Mouse (Mus musculus) forebrain, embryonic 12.5 days (tissue): ENCODE measurements at regions not wholly inside any gene's neighbourhood (a gene's known extent, or its start where the extent isn't known, plus 50 kb on each side); places are given as distances from the start of the nearest gene placed in this dataset.
A peak's percentile ranks its signal among the peaks of the same experiment; 100 is the strongest.
"Not testable (repeated sequence)": the region's sequence is repeated elsewhere in the genome, so short reads cannot be mapped to it uniquely, and the experiment has no call there.

ENCODE experiments used
- ATAC-seq: fragments of 200-750 bp; cut with Nextera tagmentation; 2 replicates; pipeline ENCODE4 v1.8.0; 2017; ENCODE audit warnings: moderate TSS enrichment; ENCODE audit not compliant: low FRiP score
- H3K27ac ChIP-seq: fragments of 300-500 bp; sonication (generic); 2 replicates; pipeline ENCODE4 v1.5.1; 2016; ENCODE audit warnings: mild to moderate bottlenecking
- H3K27me3 ChIP-seq: fragments of 300-500 bp; sonication (generic); 2 replicates; pipeline ENCODE4 v1.6.1; 2016; ENCODE audit warnings: mild to moderate bottlenecking
- H3K36me3 ChIP-seq: fragments of 300-500 bp; sonication (generic); replicated peaks from 2 replicates; pipeline ENCODE4 v1.6.1; 2016; ENCODE audit warnings: mild to moderate bottlenecking
- H3K4me1 ChIP-seq: fragments of 300-500 bp; sonication (generic); 2 replicates; pipeline ENCODE4 v1.6.1; 2016
- H3K4me2 ChIP-seq: fragments of 300-500 bp; sonication (generic); 2 replicates; pipeline ENCODE4 v1.6.1; 2016; ENCODE audit warnings: mild to moderate bottlenecking, moderate library complexity
- H3K4me3 ChIP-seq: fragments of 300-500 bp; sonication (generic); replicated peaks from 2 replicates; pipeline ENCODE4 v1.5.1; 2016; ENCODE audit warnings: mild to moderate bottlenecking
- H3K9ac ChIP-seq: fragments of 300-500 bp; sonication (generic); 2 replicates; pipeline ENCODE4 v1.6.1; 2016; ENCODE audit warnings: mild to moderate bottlenecking
- H3K9me3 ChIP-seq: fragments of 300-500 bp; sonication (generic); 2 replicates; pipeline ENCODE4 v1.6.1; 2016
- WGBS: fragments of 180-500 bp; shearing (Covaris S2); methylation state at CpG from one replicate; pipeline ENCODE4 v1.1.7; 2016; 5-methylcytosine and 5-hydroxymethylcytosine counted together

GRCm38 (mm10) chr4:23148097-23148849 lies 660.1 kb upstream of the Pou3f2 start:
- Histone ChIP-seq H3K4me2 (no peak overlapping the region), H3K36me3 (no peaks in the 10 kb centered on the region), H3K4me3 (no peak overlapping the region), H3K9me3 (no peaks in the 10 kb centered on the region), H3K27ac (no peak overlapping the region), H3K4me1 (no peaks in the 10 kb centered on the region; the same call in 1 of the 2 replicates), H3K9ac (no peak overlapping the region), H3K27me3 (no peaks in the 10 kb centered on the region)
- peak; percentile 81; the same call in 1 of the 2 replicates for ATAC-seq
- WGBS, result 34% methylated on average over 3 of the region's 3 CpGs

DNA sequence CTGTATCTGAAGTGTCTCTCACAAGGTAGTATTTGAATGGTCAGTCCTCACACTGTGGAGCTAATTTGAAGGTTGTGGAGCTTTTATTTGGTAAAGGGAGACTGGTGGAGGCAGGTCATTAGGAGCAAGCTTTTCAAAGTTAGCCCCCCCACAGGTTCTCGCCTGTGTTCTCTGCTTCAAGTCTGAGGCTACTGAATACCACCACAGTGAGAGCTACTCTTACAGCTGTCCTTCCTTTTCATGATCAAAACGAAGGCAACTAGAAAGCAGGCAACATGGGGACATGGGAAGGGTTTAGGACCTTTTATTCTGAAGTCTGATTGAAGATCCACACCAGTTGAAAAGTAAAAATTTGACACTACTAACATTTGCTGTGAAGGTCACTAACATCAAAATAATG lies 645.2 kb upstream of the Pou3f2 start:
- 6% methylated on average over 2 of the region's 2 CpGs for WGBS
- Histone ChIP-seq H3K4me3 (no peak overlapping the region), H3K4me1 (no peaks in the 10 kb centered on the region), H3K36me3 (no peaks in the 10 kb centered on the region), H3K9ac (no peak overlapping the region), H3K27me3 (no peaks in the 10 kb centered on the region), H3K9me3 (no peaks in the 10 kb centered on the region), H3K4me2 (no peak overlapping the region), H3K27ac (no peak overlapping the region)
- ATAC-seq, result no peak

DNA sequence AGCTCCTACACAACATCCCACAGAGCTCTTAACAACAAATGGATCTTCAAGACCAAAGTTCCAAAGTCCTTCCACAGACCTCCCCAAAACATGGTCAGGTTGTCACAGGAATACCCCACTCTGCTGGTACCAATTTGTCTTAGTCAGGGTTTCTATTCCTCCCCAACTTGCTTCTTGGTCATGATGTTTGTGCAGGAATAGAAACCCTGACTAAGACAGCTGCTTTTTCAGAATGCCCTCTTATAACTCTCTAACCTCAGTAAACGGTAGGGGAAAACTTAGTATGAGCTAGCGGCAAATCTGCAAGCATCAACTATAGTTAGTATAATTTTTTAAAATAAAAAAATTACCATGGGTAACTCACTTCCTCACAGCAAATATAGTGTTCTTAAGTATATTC lies 613.3 kb upstream of the Pou3f2 start:
- H3K4me1 ChIP-seq, H3K27ac ChIP-seq, H3K9me3 ChIP-seq, H3K4me2 ChIP-seq, H3K27me3 ChIP-seq, ATAC-seq, H3K9ac ChIP-seq, H3K4me3 ChIP-seq, H3K36me3 ChIP-seq: not testable (repeated sequence)
- WGBS, result 99% methylated on average over 2 of the region's 2 CpGs

DNA sequence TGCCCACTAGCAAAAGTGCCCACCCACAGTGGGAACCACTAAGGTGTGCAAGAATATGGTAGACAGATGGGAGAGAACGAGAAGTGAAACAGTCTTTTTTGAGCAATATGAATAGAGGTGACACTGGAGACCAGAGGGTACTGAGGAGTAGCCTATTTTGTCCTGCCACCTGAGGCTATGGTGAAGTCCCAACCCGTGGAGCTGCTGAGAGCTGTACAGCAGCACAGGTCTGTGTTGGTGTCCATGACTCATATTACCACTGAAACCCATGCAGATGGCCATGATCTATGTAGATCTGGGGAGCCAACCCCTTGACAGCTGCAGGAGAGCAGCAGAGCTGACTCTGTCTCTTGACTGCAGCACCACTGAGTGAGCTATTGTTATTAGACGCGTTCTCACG lies 591.4 kb upstream of the Pou3f2 start:
- H3K4me2 ChIP-seq, result no peak overlapping the region
- H3K36me3 ChIP-seq, result no peaks in the 10 kb centered on the region
- 90% methylated on average over 5 of the region's 5 CpGs for WGBS
- H3K27me3 ChIP-seq, result no peaks in the 10 kb centered on the region
- H3K9me3 ChIP-seq, result no peaks in the 10 kb centered on the region
- no peak for ATAC-seq
- H3K4me1 ChIP-seq, result no peaks in the 10 kb centered on the region
- H3K4me3 ChIP-seq, result no peak overlapping the region
- H3K9ac ChIP-seq, result no peak overlapping the region
- no peak overlapping the region for H3K27ac ChIP-seq

DNA sequence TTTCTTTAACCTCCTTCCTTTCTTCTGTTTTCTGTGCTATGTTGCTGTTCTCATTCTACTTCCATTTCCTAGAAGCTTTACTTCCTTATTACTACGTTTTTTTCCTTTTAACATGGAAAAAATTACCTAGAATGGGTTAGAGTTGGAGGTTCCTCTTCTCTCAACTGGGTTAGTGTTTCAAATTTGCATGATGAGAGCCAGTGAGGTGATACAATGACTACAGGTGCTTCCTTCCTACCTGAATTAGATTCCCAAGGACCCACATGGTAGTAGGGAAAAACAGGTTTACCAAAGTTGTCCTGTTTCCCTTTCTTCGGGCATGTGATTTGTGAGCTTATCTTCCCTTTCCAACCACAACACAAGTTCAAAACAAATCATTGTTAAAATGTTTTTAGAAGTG lies 589.4 kb upstream of the Pou3f2 start:
- H3K9me3 ChIP-seq, result no peaks in the 10 kb centered on the region
- 76% methylated on average over 2 of the region's 2 CpGs for WGBS

DNA sequence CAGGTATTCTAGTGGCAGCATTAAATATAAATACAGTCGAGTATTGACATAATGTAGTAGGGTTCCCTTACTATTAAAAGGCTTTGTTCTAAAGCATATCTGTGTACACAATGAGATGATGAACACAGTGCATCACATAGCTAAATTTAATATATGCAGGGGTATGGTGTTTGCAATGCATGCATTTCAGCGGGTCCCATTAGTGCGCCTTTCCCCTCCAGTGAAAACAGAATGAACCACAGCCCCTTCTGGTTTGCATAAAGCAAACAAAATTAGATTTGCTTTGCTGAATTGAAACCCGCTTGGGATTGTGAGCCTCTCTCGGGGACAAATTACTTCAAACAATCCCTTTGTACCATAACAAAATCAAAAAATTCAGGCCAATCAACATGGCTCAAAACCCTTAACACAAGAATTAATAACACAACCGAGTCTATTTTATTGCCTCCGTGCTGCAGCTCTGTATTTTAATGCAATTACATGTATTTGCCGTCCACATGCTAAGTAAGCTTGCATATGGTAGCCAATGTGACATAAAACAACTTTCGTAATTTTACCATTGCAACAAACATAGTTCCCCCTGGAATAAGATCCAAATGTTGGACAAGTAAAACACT lies 562.6 kb upstream of the Pou3f2 start:
- WGBS, result 68% methylated on average over 9 of the region's 9 CpGs
- no peak overlapping the region for H3K27ac ChIP-seq
- no peak overlapping the region for H3K4me2 ChIP-seq
- peak; percentile 72; the same call in 1 of the 2 replicates for ATAC-seq
- no peak overlapping the region for H3K9ac ChIP-seq
- H3K9me3 ChIP-seq, result no peaks in the 10 kb centered on the region
- no peak overlapping the region for H3K4me3 ChIP-seq
- H3K36me3 ChIP-seq, result no peaks in the 10 kb centered on the region
- H3K27me3 ChIP-seq, result no peaks in the 10 kb centered on the region
- H3K4me1 ChIP-seq, result no peaks in the 10 kb centered on the region; the same call in 1 of the 2 replicates

More for the DNA sequence above, 589.4 kb upstream of the Pou3f2 start:
- no peaks in the 10 kb centered on the region for H3K36me3 ChIP-seq
- H3K4me3 ChIP-seq, result no peak overlapping the region
- H3K9ac ChIP-seq, result no peak overlapping the region
- H3K27me3 ChIP-seq, result no peaks in the 10 kb centered on the region
- no peak for ATAC-seq
- no peak overlapping the region for H3K27ac ChIP-seq
- no peaks in the 10 kb centered on the region for H3K4me1 ChIP-seq
- H3K4me2 ChIP-seq, result no peak overlapping the region

GRCm38 (mm10) chr4:23037784-23038183 lies 549.6 kb upstream of the Pou3f2 start:
- no peak overlapping the region for H3K4me2 ChIP-seq
- ATAC-seq, result peak; percentile 72; the same call in 1 of the 2 replicates
- no peak overlapping the region for H3K9ac ChIP-seq
- no peaks in the 10 kb centered on the region for H3K27me3 ChIP-seq
- H3K4me3 ChIP-seq, result no peak overlapping the region
- no peak overlapping the region for H3K27ac ChIP-seq
- no peaks in the 10 kb centered on the region for H3K4me1 ChIP-seq
- WGBS, result 51% methylated on average over 6 of the region's 6 CpGs
- H3K36me3 ChIP-seq, result no peaks in the 10 kb centered on the region
- H3K9me3 ChIP-seq, result no peaks in the 10 kb centered on the region

GRCm38 (mm10) chr4:23031271-23031670 lies 543.1 kb upstream of the Pou3f2 start:
- Histone ChIP-seq H3K27me3 (no peaks in the 10 kb centered on the region), H3K36me3 (no peaks in the 10 kb centered on the region), H3K9ac (no peak overlapping the region), H3K9me3 (no peaks in the 10 kb centered on the region), H3K4me3 (no peak overlapping the region), H3K4me2 (no peak overlapping the region), H3K4me1 (no peaks in the 10 kb centered on the region), H3K27ac (no peak overlapping the region)
- no peak for ATAC-seq
- 92% methylated on average over 2 of the region's 2 CpGs for whole genome bisulfite sequencing

- Histone ChIP-seq H3K9ac (no peak overlapping the region), H3K4me1 (no peaks in the 10 kb centered on the region), H3K27ac (no peak overlapping the region), H3K27me3 (no peaks in the 10 kb centered on the region), H3K4me2 (no peak overlapping the region), H3K9me3 (no peaks in the 10 kb centered on the region), H3K4me3 (no peak overlapping the region), H3K36me3 (no peaks in the 10 kb centered on the region)
- no peak for ATAC-seq
- 63% methylated on average over 2 of the region's 2 CpGs for WGBS
These were observed 534.0 kb upstream of the Pou3f2 start for GRCm38 (mm10) chr4:23022177-23022576.

DNA sequence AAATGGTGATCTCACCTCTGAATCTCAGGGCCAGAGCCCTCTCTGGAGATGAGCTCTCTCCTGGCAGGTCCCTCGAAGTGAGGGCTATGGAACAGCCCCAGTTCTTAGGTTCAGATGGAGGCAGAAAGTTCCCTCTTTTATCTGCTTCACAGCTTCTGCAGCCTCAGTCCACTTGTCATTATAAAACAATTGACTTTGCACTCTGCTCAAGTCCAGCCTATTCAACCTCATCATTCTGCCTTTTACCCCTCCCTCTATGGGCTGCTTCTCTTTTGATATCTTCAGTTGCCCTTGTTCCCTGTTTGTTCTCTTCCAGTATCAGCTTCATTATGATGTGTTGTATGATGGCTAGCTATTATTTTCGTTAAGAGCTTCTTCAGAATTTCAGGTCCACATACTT lies 522.2 kb upstream of the Pou3f2 start:
- H3K9me3 ChIP-seq, result no peaks in the 10 kb centered on the region
- WGBS, result 79% methylated on average over 2 of the region's 2 CpGs
- H3K27ac ChIP-seq, result no peak overlapping the region
- no peak for ATAC-seq
- H3K36me3 ChIP-seq, result no peaks in the 10 kb centered on the region
- no peak overlapping the region for H3K9ac ChIP-seq
- no peak overlapping the region for H3K4me3 ChIP-seq
- H3K4me1 ChIP-seq, result no peaks in the 10 kb centered on the region
- no peaks in the 10 kb centered on the region for H3K27me3 ChIP-seq
- no peak overlapping the region for H3K4me2 ChIP-seq

- H3K27ac ChIP-seq, H3K4me3 ChIP-seq, H3K27me3 ChIP-seq, H3K9ac ChIP-seq, ATAC-seq, H3K4me1 ChIP-seq, H3K4me2 ChIP-seq, H3K36me3 ChIP-seq, H3K9me3 ChIP-seq: not testable (repeated sequence)
- WGBS, result 88% methylated on average over 3 of the region's 3 CpGs
These were observed 521.0 kb upstream of the Pou3f2 start for GRCm38 (mm10) chr4:23009196-23009595.

DNA sequence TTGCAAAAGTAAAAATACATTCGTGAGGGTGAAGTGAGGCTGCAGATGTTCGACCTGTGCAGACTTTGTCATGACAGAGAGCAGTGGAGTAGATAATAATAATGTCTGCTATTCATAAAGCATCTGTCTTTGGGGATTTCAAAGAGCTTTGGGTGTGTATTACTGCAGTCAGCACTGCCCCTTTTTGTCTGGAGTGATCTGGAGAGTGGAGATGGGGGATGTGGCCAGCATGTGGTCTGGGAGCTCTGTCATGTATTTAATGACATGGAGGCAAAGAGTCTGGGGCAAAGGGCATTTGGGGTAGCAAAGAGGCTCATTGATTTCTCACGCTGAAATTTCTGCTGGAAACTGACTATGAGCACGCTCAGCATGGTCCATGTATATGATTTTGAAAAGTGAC lies 510.8 kb upstream of the Pou3f2 start:
- Histone ChIP-seq H3K27ac (no peak overlapping the region), H3K4me2 (no peak overlapping the region), H3K36me3 (no peaks in the 10 kb centered on the region), H3K4me1 (peaks cover 24% of the 10 kb centered on the region), H3K4me3 (no peak overlapping the region), H3K27me3 (no peaks in the 10 kb centered on the region), H3K9me3 (no peaks in the 10 kb centered on the region), H3K9ac (no peak overlapping the region)
- ATAC-seq, result peak; percentile 33; the same call in 1 of the 2 replicates
- WGBS, result 27% methylated on average over 4 of the region's 4 CpGs
